Mouse (Mus musculus) T-helper 2 cell (primary cell): ENCODE results near the gene Cdk6.
"Not testable (repeated sequence)": the region's sequence is repeated elsewhere in the genome, so short reads cannot be mapped to it uniquely, and the experiment has no call there.

ENCODE experiments used
- in situ Hi-C: fragments of 300-600 bp; cut with MboI, MseI; formaldehyde crosslinking; loops from one replicate; pipeline ENCODE4 v1.15.1; 2025; ENCODE audit warnings: high pct_unique_total_duplicates

The Cdk6 gene

GRCm38 (mm10) chr5:3376167-3376566, 34.9 kb downstream of the Cdk6 start:
- in situ Hi-C loops = no loop called here

GRCm38 (mm10) chr5:3379252-3379651, 38.0 kb downstream of the Cdk6 start:
- in situ Hi-C loops = no loop called here

GRCm38 (mm10) chr5:3380692-3381233, 39.5 kb downstream of the Cdk6 start:
- in situ Hi-C loops = no loop called here

- in situ Hi-C loops = no loop called here
Measured at GRCm38 (mm10) chr5:3381795-3382194, 40.5 kb downstream of the Cdk6 start.

- in situ Hi-C loops = no loop called here
Measured at GRCm38 (mm10) chr5:3382343-3383040, 41.2 kb downstream of the Cdk6 start.

GRCm38 (mm10) chr5:3383547-3383946, 42.3 kb downstream of the Cdk6 start:
- in situ Hi-C loops = no loop called here

GRCm38 (mm10) chr5:3385078-3385477, 43.8 kb downstream of the Cdk6 start:
- in situ Hi-C loops = no loop called here

GRCm38 (mm10) chr5:3386021-3386730, 44.9 kb downstream of the Cdk6 start:
- in situ Hi-C loops = no loop called here

GRCm38 (mm10) chr5:3386731-3387087, 45.4 kb downstream of the Cdk6 start:
- in situ Hi-C loops = no loop called here

- in situ Hi-C loops = no loop called here
Measured at GRCm38 (mm10) chr5:3387138-3387537, 45.9 kb downstream of the Cdk6 start.

GRCm38 (mm10) chr5:3392856-3393255, 51.6 kb downstream of the Cdk6 start:
- in situ Hi-C loops = no loop called here

- in situ Hi-C loops = no loop called here
Measured at GRCm38 (mm10) chr5:3394145-3394544, 52.9 kb downstream of the Cdk6 start.

- in situ Hi-C loops = no loop called here
Measured at GRCm38 (mm10) chr5:3395020-3395419, 53.7 kb downstream of the Cdk6 start.

- in situ Hi-C loops = no loop called here
Measured at GRCm38 (mm10) chr5:3396214-3396613, 54.9 kb downstream of the Cdk6 start.

- in situ Hi-C loops = no loop called here
Measured at GRCm38 (mm10) chr5:3396910-3397575, 55.8 kb downstream of the Cdk6 start.

- in situ Hi-C loops = no loop called here
Measured at GRCm38 (mm10) chr5:3399784-3400494, 58.7 kb downstream of the Cdk6 start.

- in situ Hi-C loops = no loop called here
Measured at GRCm38 (mm10) chr5:3405102-3405501, 63.8 kb downstream of the Cdk6 start.

- in situ Hi-C loops = no loop called here
Measured at GRCm38 (mm10) chr5:3405503-3405902, 64.2 kb downstream of the Cdk6 start.

- in situ Hi-C loops = no loop called here
Measured at GRCm38 (mm10) chr5:3407926-3408325, 66.6 kb downstream of the Cdk6 start.

- in situ Hi-C loops = not testable (repeated sequence)
Measured at GRCm38 (mm10) chr5:3418183-3418582, 76.9 kb downstream of the Cdk6 start.

- in situ Hi-C loops = no loop called here
Measured at GRCm38 (mm10) chr5:3420094-3420831, 79.0 kb downstream of the Cdk6 start.
